Mouse (Mus musculus): ENCODE data around the gene Slc37a4.
"Not testable (repeated sequence)": the region's sequence is repeated elsewhere in the genome, so short reads cannot be mapped to it uniquely, and the experiment has no call there.

Slc37a4 gene

DNA sequence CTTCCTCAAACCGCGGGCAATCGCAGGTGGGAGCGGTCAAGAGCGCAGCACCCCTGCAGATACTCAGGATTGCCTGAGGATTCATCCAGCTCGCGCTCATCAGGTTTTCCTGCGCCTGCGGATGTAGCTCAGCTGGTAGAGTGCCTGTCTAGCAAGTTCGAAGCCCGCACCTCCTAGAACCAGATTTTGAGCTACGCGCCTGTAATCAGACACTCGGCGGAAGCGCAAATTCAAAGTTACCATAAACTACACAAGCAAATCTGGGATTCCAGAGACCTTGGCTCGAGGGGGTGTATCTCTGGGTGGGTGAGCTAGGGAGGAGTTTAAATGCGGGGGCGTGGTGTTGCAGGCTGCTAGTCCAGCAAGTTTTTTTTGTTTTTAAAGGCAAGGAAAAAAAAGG is 44.3 kb downstream of the Slc37a4 start, which contains the start of gene Foxr1:
TSS of gene Foxr1 (minus strand) at position 176 of the 400 bp plus-strand sequence.
- no peak for DNase-seq (ENCODE audit: low spot score in 2 of 2)

DNA sequence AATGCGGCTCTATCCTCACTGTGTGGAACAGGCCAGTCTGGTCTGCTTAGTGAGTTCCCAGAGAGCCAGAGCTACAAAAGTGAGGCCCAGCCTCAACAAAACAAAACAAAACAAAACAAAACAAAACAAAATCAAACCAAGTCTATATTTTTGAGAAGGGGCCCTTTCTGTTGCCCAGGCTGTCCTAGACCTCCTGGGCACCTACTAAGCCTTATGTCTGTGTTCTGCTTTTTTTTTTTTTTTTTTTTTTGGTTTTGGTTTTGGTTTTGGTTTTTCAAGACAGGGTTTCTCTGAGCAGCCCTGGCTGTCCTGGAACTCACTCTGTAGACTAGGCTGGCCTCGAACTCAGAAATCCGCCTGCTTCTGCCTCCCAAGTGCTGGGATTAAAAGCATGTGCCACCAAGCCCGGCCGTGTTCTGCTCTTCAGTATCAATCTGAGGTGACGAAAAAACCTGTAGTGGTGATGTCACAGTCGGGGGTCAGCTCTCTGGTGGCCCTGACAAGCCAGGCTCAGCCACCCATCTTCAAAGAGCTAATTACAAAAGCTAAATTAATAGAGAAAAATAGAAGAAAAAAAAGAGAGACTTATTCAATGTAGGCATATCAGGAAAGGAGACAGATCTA is 47.9 kb downstream of the Slc37a4 start:
- DNase-seq (ENCODE audit: low spot score in 2 of 2), result not testable (repeated sequence)

DNA sequence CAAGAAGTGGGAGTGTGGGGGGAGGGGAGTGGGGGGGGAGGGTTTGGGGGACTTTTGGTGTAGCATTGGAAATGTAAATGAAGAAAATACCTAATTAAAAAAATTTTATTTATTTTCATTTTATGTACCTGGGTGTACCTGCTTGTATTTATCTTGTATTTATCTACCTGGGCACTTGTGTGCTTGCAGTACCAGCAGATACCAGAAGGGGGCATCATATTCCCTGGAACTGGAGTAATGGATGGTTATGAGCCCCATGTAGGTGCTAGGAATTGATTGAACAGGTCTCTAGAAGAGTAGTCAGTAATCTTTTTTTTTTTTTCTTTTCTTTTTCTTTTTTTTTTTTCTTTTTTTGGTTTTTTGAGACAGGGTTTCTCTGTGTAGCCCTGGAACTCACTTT is 53.7 kb downstream of the Slc37a4 start:
- DNase-seq (ENCODE audit: low spot score in 2 of 2), result no peak
